Mouse (Mus musculus): Measurements from ENCODE around the gene Prl7c1. TPM values are rescaled to one million over a fixed set of nuclear protein-coding genes. Genes with fewer than 3 reads are reported as not detected.
"Not testable (repeated sequence)": the region's sequence is repeated elsewhere in the genome, so short reads cannot be mapped to it uniquely, and the experiment has no call there.

Gene Prl7c1
- not detected in 2 replicates for polyA plus RNA-seq (2015; fragmentation: Nextera tagmentation; extraction: Ambion mirVana)

- not testable (repeated sequence) for H3K36me3 ChIP-seq; H3K27ac ChIP-seq (replicated peaks); H3K4me1 ChIP-seq (replicated peaks); H3K9ac ChIP-seq; H3K27me3 ChIP-seq; H3K4me3 ChIP-seq; ATAC-seq (ENCODE audit: low read depth); H3K4me2 ChIP-seq; H3K9me3 ChIP-seq
- 69% methylated on average over 3 of the region's 3 CpGs for WGBS
Observed at GRCm38 (mm10) chr13:27780704-27781103, at the start of gene Prl7c1. Gene Prl7c1 (minus strand): TSS chr13:27780804.

DNA sequence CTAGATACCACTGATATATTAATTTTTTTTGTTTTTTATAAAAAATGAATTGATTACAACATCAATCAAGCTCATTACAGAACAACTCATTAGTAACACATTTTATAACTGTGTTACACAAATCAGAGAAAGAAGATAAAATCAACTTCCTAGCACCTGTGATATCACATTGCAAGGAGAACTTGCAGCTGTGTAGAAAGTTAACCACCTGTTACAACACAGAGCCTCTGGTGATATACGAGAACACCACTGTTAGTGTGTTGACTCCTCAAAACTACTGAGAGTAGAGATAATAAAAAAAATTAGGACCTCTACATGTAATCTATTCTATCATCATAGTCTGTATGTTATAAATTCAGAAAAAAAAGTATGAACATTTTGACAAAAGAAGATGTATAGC is 22.2 kb upstream of the Prl7c1 start:
- no peaks in the 10 kb centered on the region for H3K27me3 ChIP-seq
- no peaks in the 10 kb centered on the region for H3K9me3 ChIP-seq
- H3K4me3 ChIP-seq = no peak overlapping the region
- no peaks in the 10 kb centered on the region for H3K36me3 ChIP-seq
- no peak for ATAC-seq (ENCODE audit: low read depth)
- no peak overlapping the region for H3K9ac ChIP-seq
- H3K4me2 ChIP-seq = no peak overlapping the region
- no peaks in the 10 kb centered on the region for H3K4me1 ChIP-seq (replicated peaks)
- 90% methylated on average over 1 of the region's 1 CpGs for WGBS
- no peak overlapping the region for H3K27ac ChIP-seq (replicated peaks)

- no peak for ATAC-seq (ENCODE audit: low read depth)
- Histone ChIP-seq H3K27ac (replicated peaks) (no peak within 1 kb of the TSS), H3K27me3 (no peaks in the 10 kb centered on the region), H3K4me1 (replicated peaks) (no peaks in the 10 kb centered on the region), H3K9ac (no peak within 1 kb of the TSS), H3K4me3 (no peak within 1 kb of the TSS), H3K9me3 (no peaks in the 10 kb centered on the region), H3K36me3 (no peaks in the 10 kb centered on the region), H3K4me2 (no peak within 1 kb of the TSS)
- WGBS = 83% methylated on average over 1 of the region's 1 CpGs
Observed at GRCm38 (mm10) chr13:27801354-27801753, 20.8 kb upstream of the Prl7c1 start, which contains the start of gene Prl2a1. Gene Prl2a1 (plus strand): TSS chr13:27801654.

DNA sequence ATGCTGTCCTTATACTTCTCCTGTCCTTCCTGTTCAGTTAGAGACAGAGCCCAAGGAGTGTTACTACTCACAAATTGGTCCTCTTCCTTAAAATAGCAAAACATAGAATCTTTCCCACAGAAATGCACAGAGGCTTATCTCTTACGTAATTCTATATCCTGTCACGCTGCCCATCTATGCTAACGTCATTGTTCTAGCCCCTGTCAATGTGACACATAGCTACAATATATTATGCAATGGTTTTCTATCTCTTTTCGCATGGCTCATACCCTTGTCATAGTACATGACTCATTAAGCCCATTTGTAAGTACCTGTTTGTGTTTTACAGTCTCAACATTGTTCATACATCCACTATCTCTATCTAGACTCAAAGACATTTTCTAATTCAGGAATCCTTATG is 18.7 kb upstream of the Prl7c1 start:
- Histone ChIP-seq H3K4me3 (no peak overlapping the region), H3K27ac (replicated peaks) (no peak overlapping the region), H3K4me1 (replicated peaks) (no peaks in the 10 kb centered on the region), H3K36me3 (no peaks in the 10 kb centered on the region), H3K9me3 (no peaks in the 10 kb centered on the region), H3K9ac (no peak overlapping the region), H3K4me2 (no peak overlapping the region), H3K27me3 (no peaks in the 10 kb centered on the region)
- ATAC-seq (ENCODE audit: low read depth) = no peak
- 89% methylated on average over 4 of the region's 4 CpGs for WGBS

DNA sequence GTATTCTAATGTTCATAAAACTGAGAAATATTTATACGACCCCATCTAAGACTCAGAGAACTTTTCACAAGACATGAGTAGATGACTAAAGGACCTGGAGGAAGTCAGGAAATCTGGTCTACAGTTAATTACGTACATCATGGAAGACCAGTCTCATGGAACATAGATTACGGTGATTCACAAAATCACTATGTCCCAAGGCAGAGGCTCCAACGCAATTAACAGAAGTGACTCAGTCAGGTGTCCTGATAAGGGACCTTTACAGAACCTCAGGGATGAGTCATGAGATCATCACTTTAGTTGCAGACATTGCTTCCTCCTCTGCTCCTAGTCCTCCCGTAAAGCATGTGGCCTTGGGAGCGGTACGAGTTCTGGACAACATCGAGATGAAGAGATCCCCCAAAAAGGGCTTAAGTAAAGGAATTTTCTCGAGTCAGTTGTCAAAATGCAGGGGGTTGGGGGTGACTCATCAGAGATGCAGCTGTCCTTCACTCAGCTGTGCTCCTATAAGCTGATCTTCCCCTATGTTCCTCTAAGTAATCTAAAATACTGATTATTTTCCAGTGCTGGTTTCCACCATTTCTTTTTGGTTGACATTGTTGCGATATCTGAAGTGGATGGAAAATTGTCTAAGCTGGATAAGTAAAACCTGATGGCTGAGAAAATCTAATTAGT is 46.0 kb downstream of the Prl7c1 start:
- no peak overlapping the region for H3K4me2 ChIP-seq
- no peak overlapping the region for H3K9ac ChIP-seq
- H3K27ac ChIP-seq (replicated peaks) = no peak overlapping the region
- no peak overlapping the region for H3K4me3 ChIP-seq
- no peaks in the 10 kb centered on the region for H3K27me3 ChIP-seq
- H3K9me3 ChIP-seq = no peaks in the 10 kb centered on the region
- H3K36me3 ChIP-seq = no peaks in the 10 kb centered on the region
- no peaks in the 10 kb centered on the region for H3K4me1 ChIP-seq (replicated peaks)
- ATAC-seq (ENCODE audit: low read depth) = no peak
- WGBS = 90% methylated on average over 10 of the region's 10 CpGs

GRCm38 (mm10) chr13:27730286-27730959 is 50.2 kb downstream of the Prl7c1 start:
- ATAC-seq (ENCODE audit: low read depth); H3K9me3 ChIP-seq; H3K9ac ChIP-seq; H3K36me3 ChIP-seq; H3K4me1 ChIP-seq (replicated peaks); H3K27ac ChIP-seq (replicated peaks); H3K27me3 ChIP-seq; H3K4me3 ChIP-seq; H3K4me2 ChIP-seq: not testable (repeated sequence)
- 84% methylated on average over 5 of the region's 5 CpGs for WGBS

DNA sequence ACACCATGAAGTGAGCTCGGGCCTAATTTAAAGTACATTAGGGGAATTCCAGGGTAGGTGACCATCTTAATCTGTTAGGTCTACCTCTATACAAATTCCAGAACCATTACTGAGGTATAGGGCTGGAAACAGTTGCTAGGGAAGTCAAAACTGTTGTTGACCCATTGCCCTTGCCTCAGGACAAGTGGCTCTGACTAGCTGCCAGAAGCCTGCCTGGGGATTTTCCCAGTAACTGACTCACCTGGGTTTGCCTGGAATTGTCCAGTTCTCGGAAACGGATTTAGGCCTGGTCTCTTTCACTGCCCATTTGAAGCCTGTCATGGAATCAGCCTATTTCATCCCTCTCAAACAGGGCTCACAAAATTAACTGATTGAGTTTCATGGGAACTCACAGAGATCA is 55.5 kb downstream of the Prl7c1 start:
- not testable (repeated sequence) for ATAC-seq (ENCODE audit: low read depth); H3K27me3 ChIP-seq; H3K4me3 ChIP-seq; H3K9me3 ChIP-seq; H3K9ac ChIP-seq; H3K27ac ChIP-seq (replicated peaks); H3K4me2 ChIP-seq; H3K36me3 ChIP-seq; H3K4me1 ChIP-seq (replicated peaks)
- WGBS = 93% methylated on average over 3 of the region's 3 CpGs

Other genes with a start within 250 kb of the Prl7c1 start
- gene Prl8a9, start 216.2 kb downstream of the Prl7c1 start, polyA plus RNA-seq (2015; fragmentation: Nextera tagmentation; extraction: Ambion mirVana) = not detected in 2 replicates
- gene Prl8a1, start 198.6 kb downstream of the Prl7c1 start, polyA plus RNA-seq (2015; fragmentation: Nextera tagmentation; extraction: Ambion mirVana) = not detected in 2 replicates
- gene Prl7b1, start 170.2 kb downstream of the Prl7c1 start, polyA plus RNA-seq (2015; fragmentation: Nextera tagmentation; extraction: Ambion mirVana) = not detected in 2 replicates
- gene Prl7a1, start 138.3 kb downstream of the Prl7c1 start, polyA plus RNA-seq (2015; fragmentation: Nextera tagmentation; extraction: Ambion mirVana) = not detected in 2 replicates
- gene Prl7a2, start 112.8 kb downstream of the Prl7c1 start, polyA plus RNA-seq (2015; fragmentation: Nextera tagmentation; extraction: Ambion mirVana) = not detected in 2 replicates
- not detected in 2 replicates for gene Prl7d1, start 64.1 kb downstream of the Prl7c1 start, polyA plus RNA-seq (2015; fragmentation: Nextera tagmentation; extraction: Ambion mirVana)
- not detected in 2 replicates for gene Prl2a1, start 20.9 kb upstream of the Prl7c1 start, polyA plus RNA-seq (2015; fragmentation: Nextera tagmentation; extraction: Ambion mirVana)
- not detected in 2 replicates for gene Prl2c1, start 68.5 kb upstream of the Prl7c1 start, polyA plus RNA-seq (2015; fragmentation: Nextera tagmentation; extraction: Ambion mirVana)
- gene Prl4a1, start 235.4 kb upstream of the Prl7c1 start, polyA plus RNA-seq (2015; fragmentation: Nextera tagmentation; extraction: Ambion mirVana) = not detected in 2 replicates

Data from neural tube, embryonic 13.5 days (tissue).